Mouse (Mus musculus): ENCODE data around the gene Pced1a. TPM values are rescaled to one million over a fixed set of nuclear protein-coding genes. Genes with fewer than 3 reads are reported as not detected.
"Not testable (repeated sequence)": the region's sequence is repeated elsewhere in the genome, so short reads cannot be mapped to it uniquely, and the experiment has no call there.

Pced1a gene
- total and polyA plus RNA-seq, 2 experiments from 2014 or later, result 9.2 to 18.0 TPM

DNA sequence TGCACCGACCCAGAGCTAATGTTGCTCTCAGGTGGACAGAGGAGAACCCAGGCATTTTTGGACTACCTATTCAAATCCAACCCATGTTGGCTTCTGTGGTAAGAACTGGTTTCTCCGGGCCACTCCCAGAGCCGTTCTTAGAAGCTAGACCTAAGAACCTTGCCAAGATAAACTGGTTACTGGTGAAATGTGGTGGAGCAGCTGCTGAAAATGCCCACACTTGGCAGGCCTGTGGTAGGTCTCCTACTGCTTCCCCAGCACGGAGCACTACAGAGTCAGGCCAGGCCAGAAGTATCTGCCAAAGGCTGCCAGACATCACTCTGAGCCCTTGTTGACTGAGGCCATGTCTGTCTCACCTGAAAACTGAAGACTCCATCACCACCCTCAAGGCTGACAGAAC is 49.5 kb downstream of the Pced1a start:
- TF ChIP-seq CTCF (IDR thresholded peaks at IDR 0.05; ENCODE audit: low read depth), result no peak
- Histone ChIP-seq H3K27ac (ENCODE audit: low read depth, low read length) (no peak overlapping the region), H3K4me1 (ENCODE audit: insufficient read depth) (no peaks in the 10 kb centered on the region), H3K4me2 (ENCODE audit: low read depth) (no peak overlapping the region), H3K36me3 (ENCODE audit: insufficient read depth) (no peaks in the 10 kb centered on the region), H3K9ac (no peak overlapping the region), H3K4me3 (ENCODE audit: low read depth, low read length) (no peak overlapping the region), H3K9me3 (ENCODE audit: low read length) (no peaks in the 10 kb centered on the region), H3K27me3 (ENCODE audit: insufficient read depth, low read length) (no peaks in the 10 kb centered on the region)
- 73% methylated on average over 4 of the region's 4 CpGs for WGBS
- DNase-seq (no peak), ATAC-seq (no peak)

- not testable (repeated sequence) for H3K27me3 ChIP-seq (ENCODE audit: insufficient read depth, low read length); H3K9me3 ChIP-seq (ENCODE audit: low read length); ATAC-seq; H3K4me3 ChIP-seq (ENCODE audit: low read depth, low read length); H3K36me3 ChIP-seq (ENCODE audit: insufficient read depth); H3K9ac ChIP-seq; H3K4me1 ChIP-seq (ENCODE audit: insufficient read depth); H3K4me2 ChIP-seq (ENCODE audit: low read depth); H3K27ac ChIP-seq (ENCODE audit: low read depth, low read length); DNase-seq
- 45% methylated on average over 1 of the region's 1 CpGs for WGBS
Observed at GRCm38 (mm10) chr2:130373026-130373425, 51.5 kb downstream of the Pced1a start.

GRCm38 (mm10) chr2:130367386-130367785 is 57.1 kb downstream of the Pced1a start:
- H3K9me3 ChIP-seq (ENCODE audit: low read length), result no peaks in the 10 kb centered on the region
- no peak for TF ChIP-seq CTCF (IDR thresholded peaks at IDR 0.05; ENCODE audit: low read depth)
- H3K4me2 ChIP-seq (ENCODE audit: low read depth), result no peak overlapping the region
- no peak overlapping the region for H3K4me3 ChIP-seq (ENCODE audit: low read depth, low read length)
- ATAC-seq (no peak), DNase-seq (no peak)
- H3K4me1 ChIP-seq (ENCODE audit: insufficient read depth), result no peaks in the 10 kb centered on the region
- no peak overlapping the region for H3K27ac ChIP-seq (ENCODE audit: low read depth, low read length)
- WGBS, result 64% methylated on average over 4 of the region's 4 CpGs
- peaks cover 7% of the 10 kb centered on the region for H3K27me3 ChIP-seq (ENCODE audit: insufficient read depth, low read length)
- no peaks in the 10 kb centered on the region for H3K36me3 ChIP-seq (ENCODE audit: insufficient read depth)
- no peak overlapping the region for H3K9ac ChIP-seq

Other genes starting within 250 kb of the Pced1a start
- gene Snrpb, start 245.3 kb downstream of the Pced1a start, total RNA-seq (2014; rRNA removed), result 306 TPM in 2 replicates
- gene Snrpb, start 245.3 kb downstream of the Pced1a start, polyA plus RNA-seq (2015; fragmentation: Nextera tagmentation; extraction: Ambion mirVana), result 334 and 388 TPM in 2 replicates
- gene Tmc2, start 229.5 kb downstream of the Pced1a start, total RNA-seq (2014; rRNA removed), result not detected in 2 replicates
- not detected in 2 replicates for gene Tmc2, start 229.5 kb downstream of the Pced1a start, polyA plus RNA-seq (2015; fragmentation: Nextera tagmentation; extraction: Ambion mirVana)
- gene Nop56, start 150.3 kb downstream of the Pced1a start, total RNA-seq (2014; rRNA removed), result 173 and 183 TPM in 2 replicates
- gene Nop56, start 150.3 kb downstream of the Pced1a start, polyA plus RNA-seq (2015; fragmentation: Nextera tagmentation; extraction: Ambion mirVana), result 220 and 243 TPM in 2 replicates
- gene Idh3b, start 140.2 kb downstream of the Pced1a start, total RNA-seq (2014; rRNA removed), result 137 and 175 TPM in 2 replicates
- 151 and 169 TPM in 2 replicates for gene Idh3b, start 140.2 kb downstream of the Pced1a start, polyA plus RNA-seq (2015; fragmentation: Nextera tagmentation; extraction: Ambion mirVana)
- gene Ebf4, start 129.5 kb downstream of the Pced1a start, total RNA-seq (2014; rRNA removed), result 9.3 and 15.1 TPM in 2 replicates
- gene Ebf4, start 129.5 kb downstream of the Pced1a start, polyA plus RNA-seq (2015; fragmentation: Nextera tagmentation; extraction: Ambion mirVana), result 3.5 and 4.8 TPM in 2 replicates
- gene Cpxm1, start 27.1 kb downstream of the Pced1a start, total RNA-seq (2014; rRNA removed), result 18.4 and 20.4 TPM in 2 replicates
- 20.4 and 22.4 TPM in 2 replicates for gene Cpxm1, start 27.1 kb downstream of the Pced1a start, polyA plus RNA-seq (2015; fragmentation: Nextera tagmentation; extraction: Ambion mirVana)
- not detected in 2 replicates for gene Gm28372, start 19.5 kb downstream of the Pced1a start, total RNA-seq (2014; rRNA removed)
- not detected in 2 replicates for gene Gm28372, start 19.5 kb downstream of the Pced1a start, polyA plus RNA-seq (2015; fragmentation: Nextera tagmentation; extraction: Ambion mirVana)
- not detected in 2 replicates for gene 1700020A23Rik, start 19.4 kb downstream of the Pced1a start, total RNA-seq (2014; rRNA removed)
- gene 1700020A23Rik, start 19.4 kb downstream of the Pced1a start, polyA plus RNA-seq (2015; fragmentation: Nextera tagmentation; extraction: Ambion mirVana), result 0.45 TPM in 1 of 2 replicates, not detected in the other
- not detected in 2 replicates for gene Tmem239, start 18.2 kb downstream of the Pced1a start, total RNA-seq (2014; rRNA removed)
- gene Tmem239, start 18.2 kb downstream of the Pced1a start, polyA plus RNA-seq (2015; fragmentation: Nextera tagmentation; extraction: Ambion mirVana), result 0.16 TPM in 1 of 2 replicates, not detected in the other
- gene Vps16, start 362 bp downstream of the Pced1a start, total RNA-seq (2014; rRNA removed), result 78.7 and 99.8 TPM in 2 replicates
- 68.7 and 76.7 TPM in 2 replicates for gene Vps16, start 362 bp downstream of the Pced1a start, polyA plus RNA-seq (2015; fragmentation: Nextera tagmentation; extraction: Ambion mirVana)
- gene Ptpra, start 25.6 kb upstream of the Pced1a start, total RNA-seq (2014; rRNA removed), result 154 and 167 TPM in 2 replicates
- gene Ptpra, start 25.6 kb upstream of the Pced1a start, polyA plus RNA-seq (2015; fragmentation: Nextera tagmentation; extraction: Ambion mirVana), result 142 and 162 TPM in 2 replicates
- 46.2 and 59.7 TPM in 2 replicates for gene Mrps26, start 139.0 kb upstream of the Pced1a start, total RNA-seq (2014; rRNA removed)
- 113 and 119 TPM in 2 replicates for gene Mrps26, start 139.0 kb upstream of the Pced1a start, polyA plus RNA-seq (2015; fragmentation: Nextera tagmentation; extraction: Ambion mirVana)
- gene Oxt, start 151.5 kb upstream of the Pced1a start, total RNA-seq (2014; rRNA removed), result 4.0 and 8.8 TPM in 2 replicates
- gene Oxt, start 151.5 kb upstream of the Pced1a start, polyA plus RNA-seq (2015; fragmentation: Nextera tagmentation; extraction: Ambion mirVana), result 2.2 and 8.1 TPM in 2 replicates
- gene Avp, start 157.9 kb upstream of the Pced1a start, total RNA-seq (2014; rRNA removed), result 87.2 and 92.1 TPM in 2 replicates
- 83.0 and 181 TPM in 2 replicates for gene Avp, start 157.9 kb upstream of the Pced1a start, polyA plus RNA-seq (2015; fragmentation: Nextera tagmentation; extraction: Ambion mirVana)
- 10.0 and 11.0 TPM in 2 replicates for gene Fastkd5, start 205.3 kb upstream of the Pced1a start, total RNA-seq (2014; rRNA removed)
- gene Fastkd5, start 205.3 kb upstream of the Pced1a start, polyA plus RNA-seq (2015; fragmentation: Nextera tagmentation; extraction: Ambion mirVana), result 7.1 and 8.1 TPM in 2 replicates
- 5.5 and 6.6 TPM in 2 replicates for gene Ubox5, start 205.3 kb upstream of the Pced1a start, total RNA-seq (2014; rRNA removed)
- gene Ubox5, start 205.3 kb upstream of the Pced1a start, polyA plus RNA-seq (2015; fragmentation: Nextera tagmentation; extraction: Ambion mirVana), result 5.9 and 7.3 TPM in 2 replicates
- gene Lzts3, start 218.1 kb upstream of the Pced1a start, total RNA-seq (2014; rRNA removed), result 33.5 and 35.5 TPM in 2 replicates
- 4.7 and 11.3 TPM in 2 replicates for gene Lzts3, start 218.1 kb upstream of the Pced1a start, polyA plus RNA-seq (2015; fragmentation: Nextera tagmentation; extraction: Ambion mirVana)
- gene Ddrgk1, start 240.0 kb upstream of the Pced1a start, total RNA-seq (2014; rRNA removed), result 33.8 and 40.1 TPM in 2 replicates
- gene Ddrgk1, start 240.0 kb upstream of the Pced1a start, polyA plus RNA-seq (2015; fragmentation: Nextera tagmentation; extraction: Ambion mirVana), result 73.0 and 77.4 TPM in 2 replicates
- gene Itpa, start 242.9 kb upstream of the Pced1a start, total RNA-seq (2014; rRNA removed), result 151 and 160 TPM in 2 replicates
- gene Itpa, start 242.9 kb upstream of the Pced1a start, polyA plus RNA-seq (2015; fragmentation: Nextera tagmentation; extraction: Ambion mirVana), result 128 and 145 TPM in 2 replicates

All from forebrain, postnatal 0 days (tissue).